Mouse (Mus musculus): Measurements from ENCODE around the gene Stat5b.

- no peak for TF ChIP-seq CTCF (IDR thresholded peaks at IDR 0.05; ENCODE audit: control insufficient read depth, insufficient read depth, low read length)
- no peak for TF ChIP-seq POLR2A (IDR thresholded peaks at IDR 0.05; ENCODE audit: borderline replicate concordance, control insufficient read depth, low read depth, low read length)
These were observed 12.6 kb upstream of the Stat5b start for GRCm38 (mm10) chr11:100863141-100863540.
